Mouse (Mus musculus): ENCODE data around the gene Ccdc162.
"Not testable (repeated sequence)": the region's sequence is repeated elsewhere in the genome, so short reads cannot be mapped to it uniquely, and the experiment has no call there.

Ccdc162 gene

DNA sequence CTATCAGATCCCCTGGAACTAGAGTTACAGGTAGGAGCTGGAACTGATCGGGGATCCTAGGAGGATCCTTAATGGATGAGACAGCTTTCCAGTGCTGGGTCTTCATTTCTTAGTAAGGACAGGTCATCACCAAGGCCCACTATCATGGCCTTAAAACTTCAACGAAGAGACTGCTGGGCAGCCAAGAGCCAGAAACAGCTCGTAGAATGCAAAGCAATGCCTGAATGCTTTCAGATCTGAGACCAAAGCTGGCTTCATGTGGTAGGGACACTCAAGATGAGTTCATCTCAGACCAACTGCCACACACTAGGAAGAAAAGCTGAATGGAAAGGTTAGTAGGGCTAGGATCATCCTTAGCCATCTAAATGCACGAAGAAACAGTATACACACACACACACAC, 177.4 kb downstream of the Ccdc162 start:
- DNase-seq (ENCODE audit: low spot score), result no peak

- DNase-seq (ENCODE audit: low spot score), result no peak
Measured at GRCm38 (mm10) chr10:41537983-41538330, 178.5 kb downstream of the Ccdc162 start.

DNA sequence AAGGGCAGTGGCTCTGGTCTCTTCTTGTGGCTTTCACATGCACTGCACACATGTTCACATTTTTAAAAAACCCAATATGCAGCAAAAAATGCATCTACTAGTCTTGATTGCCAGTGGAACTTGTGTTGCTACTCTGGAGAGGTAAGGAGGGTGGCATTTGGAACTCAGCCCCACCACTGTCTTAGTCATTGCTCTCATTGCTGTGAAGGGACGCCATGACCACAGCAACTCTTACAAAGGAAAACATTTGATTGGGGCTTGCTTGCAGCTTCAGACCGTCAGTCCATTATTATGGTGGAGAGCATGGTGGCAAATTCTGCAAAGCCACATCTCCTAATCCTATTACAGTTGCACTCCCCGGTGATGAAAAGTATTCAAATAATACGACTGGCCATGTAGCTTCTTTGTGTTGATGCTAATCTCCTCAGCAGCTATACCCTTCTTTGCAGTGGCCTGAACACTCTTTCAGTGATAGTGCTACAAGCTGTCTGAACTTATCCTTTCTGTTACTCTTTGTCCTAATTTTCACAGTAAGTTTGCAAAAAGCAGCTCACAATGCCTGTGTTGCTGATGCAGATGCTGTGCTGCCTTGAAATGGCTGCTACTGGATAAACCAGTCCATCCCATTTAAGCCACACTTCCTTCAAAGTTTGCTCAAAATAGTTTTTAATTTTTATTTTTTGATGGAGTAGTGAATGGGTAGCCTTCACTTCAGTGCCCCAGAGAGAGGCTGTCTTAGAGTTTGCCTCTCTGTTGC, 179.0 kb downstream of the Ccdc162 start:
- DNase-seq (ENCODE audit: low spot score), result no peak

DNA sequence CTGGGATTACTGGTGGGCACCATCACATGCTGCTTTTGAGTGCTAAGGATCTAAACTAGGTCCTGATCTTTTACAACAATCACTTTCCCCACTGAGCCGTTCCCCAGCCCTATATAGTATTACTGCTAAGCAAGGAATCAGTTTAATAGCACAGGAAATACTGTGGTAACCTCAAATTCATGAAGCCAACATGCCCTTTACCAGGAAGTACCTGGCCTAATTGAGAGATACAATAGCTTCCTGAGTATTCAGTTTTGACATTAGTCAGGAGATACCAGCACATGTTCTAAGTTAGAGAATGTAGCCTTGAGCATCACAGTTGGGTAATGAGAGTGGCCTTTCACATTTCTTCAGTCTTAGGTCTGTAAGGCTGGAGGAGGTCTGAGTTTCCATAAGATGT, 179.7 kb downstream of the Ccdc162 start:
- DNase-seq (ENCODE audit: low spot score), result no peak

GRCm38 (mm10) chr10:41535991-41536390, 180.4 kb downstream of the Ccdc162 start:
- DNase-seq (ENCODE audit: low spot score), result no peak

DNA sequence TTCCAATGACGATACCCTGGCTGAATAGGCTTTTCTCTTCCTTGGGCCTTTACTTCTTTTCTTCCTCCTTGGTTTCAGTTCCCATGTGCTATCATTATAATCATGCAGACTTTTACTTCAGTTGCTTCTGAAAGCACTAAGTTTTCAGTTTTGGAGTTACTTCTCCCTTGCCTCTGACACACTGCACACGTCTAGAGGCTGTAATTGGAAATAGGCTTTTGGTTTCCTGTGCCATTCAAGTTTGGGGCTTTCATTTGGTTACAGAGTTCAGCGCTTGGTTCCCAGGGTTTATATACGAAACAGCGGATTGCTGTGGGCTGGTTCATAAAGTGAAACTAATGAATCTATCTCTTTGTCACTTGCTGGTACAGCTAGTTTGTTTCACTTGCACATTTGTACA, 186.5 kb downstream of the Ccdc162 start:
- no peak for DNase-seq (ENCODE audit: low spot score)

DNA sequence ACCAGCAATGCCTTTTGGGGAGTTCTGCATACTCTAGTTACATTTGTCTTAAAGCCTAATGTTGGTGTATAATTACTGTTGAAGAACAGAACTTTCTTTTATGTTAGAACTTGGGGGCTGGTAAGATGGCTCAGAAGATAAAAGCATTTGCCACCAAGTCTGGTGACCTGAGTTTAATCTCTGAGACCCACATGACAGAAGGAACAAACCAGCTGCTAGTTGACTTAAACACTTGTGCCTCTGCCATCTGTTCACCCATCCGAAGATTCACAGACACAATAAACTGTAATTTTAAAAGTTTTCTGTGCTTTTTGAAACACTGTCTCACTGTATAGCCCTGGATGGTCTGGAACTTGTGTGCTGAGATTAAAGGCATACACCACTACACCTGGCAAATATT, 190.7 kb downstream of the Ccdc162 start:
- DNase-seq (ENCODE audit: low spot score), result no peak

DNA sequence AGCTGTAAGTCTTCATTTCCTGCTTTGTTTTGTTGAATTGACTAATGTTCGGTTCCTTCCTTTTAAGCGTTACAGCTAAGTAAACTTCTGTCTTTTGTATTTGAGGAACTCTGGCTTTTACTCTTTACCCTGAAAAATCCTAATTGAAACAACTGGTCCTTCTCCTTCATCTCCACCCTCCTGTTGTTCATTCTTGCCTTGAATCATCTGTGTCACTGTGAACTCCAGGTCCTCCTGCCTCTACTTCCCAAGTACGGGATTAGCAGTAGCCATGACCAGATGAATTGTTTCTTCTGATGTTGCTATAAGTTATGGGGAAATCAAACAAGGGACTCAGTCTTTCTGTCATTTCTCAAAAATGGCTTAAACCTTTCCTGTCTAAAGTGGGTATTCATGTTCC, 193.0 kb downstream of the Ccdc162 start:
- DNase-seq (ENCODE audit: low spot score), result no peak

DNA sequence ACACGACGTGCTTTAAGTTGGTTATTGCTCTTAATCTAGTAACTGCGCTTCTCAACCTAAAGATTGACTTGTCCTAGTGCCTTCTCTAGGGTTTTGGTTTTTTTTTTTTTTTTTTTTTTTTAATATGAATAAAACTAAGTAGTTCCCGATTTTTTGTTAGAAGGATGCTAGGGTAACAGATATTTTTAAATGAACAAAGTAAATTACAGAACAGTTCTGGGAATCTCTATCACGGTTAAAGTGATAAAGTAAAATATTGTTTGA, 196.1 kb downstream of the Ccdc162 start:
- DNase-seq (ENCODE audit: low spot score), result no peak

GRCm38 (mm10) chr10:41519640-41520409, 196.6 kb downstream of the Ccdc162 start:
- DNase-seq (ENCODE audit: low spot score), result peak; percentile 77

DNA sequence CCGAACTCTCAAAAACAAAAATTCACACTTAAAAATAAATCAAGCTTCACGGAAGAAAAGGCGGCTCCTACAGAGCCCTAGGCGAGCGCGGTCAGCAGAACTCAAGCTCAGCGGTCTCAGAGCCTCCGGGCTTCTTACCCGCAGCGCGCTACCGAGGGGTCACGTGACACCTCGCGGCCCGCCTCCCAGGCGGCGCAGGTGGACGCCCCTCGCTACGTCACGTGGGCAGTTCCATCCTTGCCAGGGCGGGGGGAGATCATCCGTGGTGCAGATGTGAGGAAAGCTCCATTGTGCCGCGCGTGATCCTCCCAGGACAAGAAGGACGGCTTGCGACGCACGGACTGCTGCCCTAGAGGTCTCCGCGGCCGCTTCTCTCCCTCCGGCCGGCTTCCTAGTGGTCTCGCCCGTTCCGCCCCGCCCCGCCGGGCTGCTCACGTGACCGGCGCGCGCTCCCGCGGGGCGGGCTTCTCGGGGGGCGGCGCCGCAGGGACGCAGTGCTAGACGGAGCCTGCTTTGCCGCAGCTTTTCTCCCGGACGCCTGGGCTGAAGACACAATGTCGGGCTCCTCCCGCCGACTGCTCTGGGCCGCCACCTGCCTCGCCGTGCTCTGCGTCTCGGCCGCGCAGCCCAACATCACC, 197.3 kb downstream of the Ccdc162 start, which contains the start of gene Cd164:
Cd164 (plus strand) TSS at position 434 of the 638 bp plus-strand sequence.
- DNase-seq (ENCODE audit: low spot score), result peak; percentile 96

DNA sequence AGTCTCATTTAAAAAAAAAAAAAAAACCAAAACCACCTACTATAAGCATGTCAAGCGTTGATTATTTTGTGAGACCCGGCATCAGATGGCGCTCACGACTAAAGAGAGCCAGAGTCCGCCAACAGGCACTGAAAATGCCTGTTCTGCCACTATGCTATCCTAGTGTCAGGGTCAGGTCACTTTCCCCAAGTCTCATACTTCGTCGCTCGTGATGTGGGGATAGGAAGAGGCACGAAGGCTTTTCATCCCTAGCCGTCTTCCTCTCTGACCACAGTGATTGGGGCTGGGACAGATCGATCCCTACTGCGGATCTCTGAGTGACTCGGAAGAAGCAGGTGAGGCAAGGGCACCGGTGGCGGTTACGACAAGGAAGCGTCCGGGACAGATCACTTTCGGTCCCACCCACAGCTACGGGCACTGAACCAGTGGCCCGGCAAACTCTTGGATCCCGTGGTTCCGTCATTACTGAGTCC, 197.9 kb downstream of the Ccdc162 start:
- peak; percentile 77 for DNase-seq (ENCODE audit: low spot score)

DNA sequence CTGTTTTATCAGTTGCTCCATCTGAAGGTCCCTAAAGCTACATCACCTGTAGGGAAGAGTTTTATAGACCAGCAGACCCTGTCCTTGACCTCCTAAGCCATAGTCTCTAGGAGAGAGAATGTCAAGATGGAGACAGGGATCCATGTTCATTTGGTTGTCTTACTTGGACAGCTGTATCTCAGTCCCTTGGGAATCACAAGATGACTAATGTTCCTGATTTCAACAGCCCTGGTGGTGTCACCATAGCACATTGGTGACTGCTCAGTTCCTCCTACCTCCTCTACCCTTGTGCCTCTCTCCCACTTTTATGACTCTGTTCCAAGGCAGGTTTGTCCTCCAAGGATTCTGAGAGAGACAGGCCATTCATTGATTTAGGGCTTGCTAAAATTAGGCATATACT, 201.5 kb downstream of the Ccdc162 start:
- DNase-seq (ENCODE audit: low spot score), result peak; percentile 8

DNA sequence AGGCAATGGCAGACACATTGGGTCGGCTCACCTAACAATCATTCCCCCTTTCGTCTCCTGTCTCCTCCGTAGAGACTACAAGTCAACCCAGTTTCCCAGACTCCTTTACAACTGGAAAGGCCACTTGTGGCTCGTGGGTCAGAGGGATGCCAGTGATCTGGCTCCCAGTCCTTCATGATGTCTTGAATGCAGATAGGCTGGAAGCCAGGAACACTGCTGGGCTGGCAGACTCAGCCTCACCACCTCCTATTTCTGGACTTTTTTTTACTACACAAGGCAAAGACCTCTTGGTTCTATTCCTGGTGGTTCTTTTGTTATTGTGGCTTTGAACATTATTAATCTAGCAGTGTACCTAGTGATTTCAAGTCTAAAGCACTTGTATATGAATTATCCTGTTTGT, 202.1 kb downstream of the Ccdc162 start:
- DNase-seq (ENCODE audit: low spot score), result peak; percentile 34

DNA sequence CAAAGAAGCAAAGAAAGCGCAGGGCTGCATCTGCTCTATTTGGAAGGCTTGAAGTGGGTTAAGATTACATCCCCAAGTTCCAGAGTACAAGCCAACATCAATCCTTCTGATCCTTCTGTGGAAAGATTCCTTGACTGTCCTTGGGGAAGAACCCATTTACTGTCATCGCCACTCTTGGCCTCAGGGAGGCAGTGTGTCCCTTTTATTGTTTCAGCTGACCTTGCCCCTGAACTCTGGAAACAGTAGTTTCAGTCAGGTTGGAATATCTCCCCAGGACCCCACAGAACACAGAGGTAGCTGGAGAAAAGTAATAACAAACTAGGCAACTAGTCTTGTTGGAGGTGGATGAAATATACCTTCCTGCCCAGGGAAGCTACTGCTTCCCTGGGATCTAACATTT, 207.3 kb downstream of the Ccdc162 start:
- DNase-seq (ENCODE audit: low spot score), result peak; percentile 61

GRCm38 (mm10) chr10:41505446-41505845, 211.0 kb downstream of the Ccdc162 start:
- DNase-seq (ENCODE audit: low spot score), result not testable (repeated sequence)

GRCm38 (mm10) chr10:41504996-41505395, 211.4 kb downstream of the Ccdc162 start:
- DNase-seq (ENCODE audit: low spot score), result no peak

DNA sequence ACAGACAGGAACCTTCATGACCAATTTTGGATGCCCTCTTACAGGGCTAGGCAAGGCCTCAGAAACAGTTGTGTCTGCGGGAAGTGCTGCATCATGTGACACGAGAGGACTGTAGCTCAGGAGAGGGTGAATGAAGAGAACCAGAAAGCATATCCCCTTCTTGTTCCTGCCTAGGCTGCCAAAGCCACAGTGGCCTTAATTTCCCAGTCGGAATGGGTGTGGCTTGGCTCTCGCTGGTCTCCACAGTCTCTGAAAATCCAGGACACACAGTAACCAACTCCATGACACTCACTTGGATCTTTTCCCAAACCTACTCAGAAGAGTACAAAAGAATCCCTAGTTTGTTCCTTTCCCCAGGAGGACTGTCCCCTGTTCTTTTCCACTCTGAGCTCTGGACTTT, 215.5 kb downstream of the Ccdc162 start:
- no peak for DNase-seq (ENCODE audit: low spot score)

GRCm38 (mm10) chr10:41491111-41491510, 225.3 kb downstream of the Ccdc162 start:
- DNase-seq (ENCODE audit: low spot score), result no peak

DNA sequence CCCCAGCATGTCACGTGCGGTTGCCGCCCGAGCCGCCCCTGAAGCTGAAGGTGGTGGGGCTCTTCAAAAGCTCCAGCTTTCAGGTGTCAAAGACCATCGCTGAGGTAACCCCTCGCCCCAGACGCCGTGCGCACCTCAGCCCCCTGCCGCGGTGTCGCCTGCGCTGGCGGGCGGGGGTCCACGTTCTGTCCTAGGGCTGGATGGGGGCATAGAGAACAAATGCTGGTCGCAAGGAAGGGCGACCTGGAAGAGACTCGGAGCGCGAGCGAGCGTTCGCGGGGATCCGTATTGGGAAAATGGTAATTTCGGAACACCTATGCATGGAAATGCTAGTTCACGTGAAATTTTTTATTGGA, 225.9 kb downstream of the Ccdc162 start:
- no peak for DNase-seq (ENCODE audit: low spot score)

DNA sequence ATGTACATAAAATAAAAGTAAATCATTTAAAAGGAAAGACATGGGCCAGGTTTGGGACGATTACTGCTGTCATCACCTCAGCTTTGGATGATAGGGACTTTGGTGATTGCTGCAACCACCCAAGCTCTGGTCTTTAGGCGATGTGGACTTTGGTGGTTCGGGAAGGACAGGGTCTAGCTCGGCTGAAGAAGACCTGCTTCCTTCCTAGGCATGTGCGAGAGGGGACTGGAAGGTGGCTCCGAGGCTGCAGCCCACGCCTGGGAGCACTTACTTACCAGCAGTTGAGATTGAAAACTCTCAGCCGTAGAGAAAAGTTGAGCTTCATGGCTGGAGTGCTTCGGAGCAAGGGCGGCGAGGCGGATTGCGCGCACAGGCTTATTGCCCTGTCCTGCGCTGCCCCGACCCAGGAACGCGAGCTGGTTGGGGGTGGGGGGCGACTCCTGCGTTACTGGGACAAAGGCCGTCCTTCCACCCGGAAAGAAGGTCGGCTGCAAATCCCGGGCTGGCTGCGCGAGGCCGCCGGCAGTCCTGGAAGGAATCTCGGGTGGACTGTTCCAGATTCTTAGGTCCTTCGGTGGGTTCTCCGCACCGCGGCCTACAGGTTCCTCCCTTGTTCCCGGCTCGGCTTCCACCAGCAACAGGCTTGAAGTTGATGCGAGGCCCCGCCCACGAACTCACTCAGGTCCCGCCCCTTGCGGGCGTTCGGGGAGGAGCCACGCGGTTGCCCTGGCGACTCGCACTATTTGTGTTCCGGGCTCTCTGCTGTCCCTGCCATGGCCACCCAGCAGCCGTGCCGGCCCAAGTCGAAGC, 226.5 kb downstream of the Ccdc162 start, which contains the start of the genes Smpd2 and Ppil6:
Smpd2 (minus strand) TSS at position 662 of the 810 bp plus-strand sequence.
Ppil6 (plus strand) TSS at position 732 of the 810 bp plus-strand sequence.
- DNase-seq (ENCODE audit: low spot score), result peak; percentile 98

GRCm38 (mm10) chr10:41489294-41489693, 227.1 kb downstream of the Ccdc162 start:
- DNase-seq (ENCODE audit: low spot score), result no peak
